Mouse (Mus musculus) ES-E14 (cell line): ENCODE results near the gene 0610009B22Rik.
"Not testable (repeated sequence)": the region's sequence is repeated elsewhere in the genome, so short reads cannot be mapped to it uniquely, and the experiment has no call there.

Source experiments
- CHD2 ChIP-seq: IDR thresholded peaks from 2 replicates; pipeline ENCODE4 v1.6.1; 2014; ENCODE audit warnings: mild to moderate bottlenecking, low read depth, low read length, inconsistent platforms
- HCFC1 ChIP-seq: IDR thresholded peaks from 2 replicates; pipeline ENCODE4 v1.6.1; 2012; ENCODE audit warnings: low read length, inconsistent platforms, borderline replicate concordance; ENCODE audit not compliant: insufficient read depth
- MAFK ChIP-seq: IDR thresholded peaks from 2 replicates; pipeline ENCODE4 v1.6.1; 2014; ENCODE audit warnings: mild to moderate bottlenecking, low read depth, low read length, inconsistent platforms; ENCODE audit not compliant: insufficient read depth
- ZC3H11A ChIP-seq: IDR thresholded peaks from 2 replicates; pipeline ENCODE4 v1.6.1; 2012; ENCODE audit warnings: low read depth, mild to moderate bottlenecking, inconsistent platforms, low read length, borderline replicate concordance
- ZNF384 ChIP-seq: IDR thresholded peaks from 2 replicates; pipeline ENCODE4 v1.6.1; 2012; ENCODE audit warnings: low read depth, low read length, inconsistent platforms

- not testable (repeated sequence) for TF ChIP-seq ZNF384, CHD2, HCFC1, ZC3H11A, MAFK
Observed at GRCm38 (mm10) chr11:51664747-51665146, 23.9 kb downstream of the 0610009B22Rik start.
